Mouse (Mus musculus) kidney, adult 2 months (tissue): ENCODE data around the gene Hap1.

Source experiments
- CTCF ChIP-seq: fragments of 200-500 bp; conservative IDR thresholded peaks from 2 replicates; pipeline ENCODE4 v1.5.1; 2011; ENCODE audit warnings: low read depth, mild to moderate bottlenecking, control low read depth, low read length, moderate library complexity, mixed read lengths; ENCODE audit not compliant: insufficient read depth, insufficient read length
- POLR2A ChIP-seq: fragments of 200-500 bp; IDR thresholded peaks from one replicate; pipeline ENCODE4 v1.6.1; 2011; ENCODE audit warnings: low read depth, low read length, control low read depth

DNA sequence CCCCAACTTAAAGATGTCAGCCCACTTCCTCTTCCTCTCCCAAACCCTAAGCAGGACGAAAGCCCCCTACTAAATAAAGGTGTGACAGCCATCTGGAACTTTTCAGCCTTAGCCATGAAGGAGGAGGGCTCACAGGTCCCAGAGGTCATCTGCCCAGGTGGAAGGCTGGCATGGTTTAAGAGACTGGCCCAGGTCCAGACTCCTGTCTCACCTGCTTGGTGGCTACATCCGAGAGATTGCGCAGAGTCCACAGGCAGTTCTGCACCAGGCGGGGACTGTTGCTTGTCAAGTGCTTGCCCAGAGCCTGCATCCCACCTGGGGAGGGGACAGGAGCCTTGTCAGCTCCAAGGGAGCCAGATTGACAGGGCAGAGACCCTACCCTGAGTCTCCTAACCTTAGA is 23.4 kb upstream of the Hap1 start:
- TF ChIP-seq POLR2A (no peak), CTCF (no peak)
